In genomic region chr4:149650493-149651193, GRCm38 (mm10) we compare ENCODE assay signal across 8 mouse cellular contexts. TPM values are rescaled to one million over a fixed set of nuclear protein-coding genes. Genes with fewer than 3 reads are reported as not detected.
A peak's percentile ranks its signal among the peaks of the same experiment; 100 is the strongest.
DNase-seq lines count a peak whose midpoint lies in the region; ATAC-seq and TF ChIP-seq lines count a peak whose summit lies in the region.
"Had no signal": no experiment of that assay in that cellular context is flagged by ENCODE, and none has a peak within 500 bp of the region (broad histone marks: within the 10 kb centered on the region; RNA-seq: fewer than 3 reads in every experiment).

No protein-coding gene starts in this region.

- H3K27me3 ChIP-seq in forebrain, embryonic 14.5 days (replicated peaks; ENCODE audit: control insufficient read depth, insufficient read depth, low read length): no peaks in the 10 kb centered on the region
- no peaks in the 10 kb centered on the region for H3K27me3 ChIP-seq in hindbrain, embryonic 14.5 days (ENCODE audit: control insufficient read depth, insufficient read depth, low read length)
- no peaks in the 10 kb centered on the region for H3K27me3 ChIP-seq in midbrain, embryonic 11.5 days (ENCODE audit: control insufficient read depth, insufficient read depth, low read length)
- H3K27me3 ChIP-seq in spleen, adult 2 months (ENCODE audit: control insufficient read depth, insufficient read depth, low read length): no peaks in the 10 kb centered on the region
- H3K27me3 ChIP-seq: limb, embryonic 15.5 days had no signal

- TF ChIP-seq CTCF in left cerebral cortex, adult 2 months (IDR thresholded peaks at IDR 0.05): peak; percentile 92
- peak; percentile 66; the same call in 1 of the 2 replicates for TF ChIP-seq CTCF in spleen, adult 2 months (IDR thresholded peaks at IDR 0.05; ENCODE audit: extremely low read depth, insufficient read depth, insufficient read length, insufficient replicate concordance)

- H3K36me3 ChIP-seq in forebrain, embryonic 14.5 days (ENCODE audit: control insufficient read depth, insufficient read depth, low read length): peaks cover 80% of the 10 kb centered on the region
- H3K36me3 ChIP-seq in hindbrain, embryonic 14.5 days (replicated peaks; ENCODE audit: control insufficient read depth, insufficient read depth): peaks cover 99% of the 10 kb centered on the region
- peaks cover 17% of the 10 kb centered on the region for H3K36me3 ChIP-seq in midbrain, embryonic 11.5 days (ENCODE audit: control insufficient read depth, insufficient read depth, low read length)
- peaks cover 70% of the 10 kb centered on the region for H3K36me3 ChIP-seq in spleen, adult 2 months (ENCODE audit: control insufficient read depth, insufficient read depth, low read length)

- no peak for TF ChIP-seq POLR2A in spleen, adult 2 months (IDR thresholded peaks at IDR 0.05; ENCODE audit: low read depth, low read length)

- no peak for ATAC-seq in forebrain, embryonic 14.5 days
- ATAC-seq in hindbrain, embryonic 14.5 days (ENCODE audit: low FRiP score): peak; percentile 41; the same call in 1 of the 2 replicates
- ATAC-seq in midbrain, embryonic 11.5 days (ENCODE audit: low FRiP score): peak; percentile 31; the same call in 1 of the 2 replicates

- no peak overlapping the region for H3K4me2 ChIP-seq in forebrain, embryonic 14.5 days (ENCODE audit: low read length)
- no peak overlapping the region for H3K4me2 ChIP-seq in hindbrain, embryonic 14.5 days (replicated peaks)
- no peak overlapping the region for H3K4me2 ChIP-seq in midbrain, embryonic 11.5 days
- H3K4me2 ChIP-seq: limb, embryonic 15.5 days had no signal

- intact Hi-C loops in left cerebral cortex, adult 2 months (cut with DNase I): loop anchor here (1.0 kb wide), 1 partner anchor 60 kb away; no protein-coding TSS in a partner anchor

- H3K27ac ChIP-seq in forebrain, embryonic 14.5 days (ENCODE audit: low read depth, low read length): no peak overlapping the region
- no peak overlapping the region for H3K27ac ChIP-seq in hindbrain, embryonic 14.5 days
- peak overlapping the region; percentile 25; the same call in 1 of the 2 replicates for H3K27ac ChIP-seq in left cerebral cortex, adult 2 months
- no peak overlapping the region for H3K27ac ChIP-seq in midbrain, embryonic 11.5 days (ENCODE audit: low read depth, low read length)
- H3K27ac ChIP-seq in spleen, adult 2 months (ENCODE audit: insufficient read depth, low read length): no peak overlapping the region
- H3K27ac ChIP-seq: limb, embryonic 15.5 days had no signal

- H3K9me3 ChIP-seq in forebrain, embryonic 14.5 days (replicated peaks; ENCODE audit: control insufficient read depth, low read length): no peaks in the 10 kb centered on the region
- H3K9me3 ChIP-seq in hindbrain, embryonic 14.5 days (ENCODE audit: control insufficient read depth, low read length): no peaks in the 10 kb centered on the region
- no peaks in the 10 kb centered on the region for H3K9me3 ChIP-seq in midbrain, embryonic 11.5 days (ENCODE audit: control insufficient read depth, low read length)
- H3K9me3 ChIP-seq: limb, embryonic 15.5 days had no signal

- H3K4me1 ChIP-seq in forebrain, embryonic 14.5 days (ENCODE audit: control insufficient read depth, insufficient read depth, low read length): no peaks in the 10 kb centered on the region
- no peaks in the 10 kb centered on the region for H3K4me1 ChIP-seq in hindbrain, embryonic 14.5 days (replicated peaks; ENCODE audit: control insufficient read depth, insufficient read depth, low read length)
- no peaks in the 10 kb centered on the region for H3K4me1 ChIP-seq in midbrain, embryonic 11.5 days (ENCODE audit: control insufficient read depth, insufficient read depth, low read length)
- no peaks in the 10 kb centered on the region for H3K4me1 ChIP-seq in spleen, adult 2 months (ENCODE audit: control insufficient read depth, insufficient read depth, insufficient read length)

- no peak overlapping the region for H3K4me3 ChIP-seq in forebrain, embryonic 14.5 days (ENCODE audit: low read depth, low read length)
- H3K4me3 ChIP-seq in hindbrain, embryonic 14.5 days (replicated peaks; ENCODE audit: low read length): no peak overlapping the region
- H3K4me3 ChIP-seq in left cerebral cortex, adult 2 months: no peak overlapping the region
- H3K4me3 ChIP-seq in midbrain, embryonic 11.5 days (ENCODE audit: low read depth, low read length): no peak overlapping the region
- H3K4me3 ChIP-seq in spleen, adult 2 months (ENCODE audit: extremely low read depth, insufficient read depth, insufficient read length): no peak overlapping the region
- H3K4me3 ChIP-seq: limb, embryonic 15.5 days had no signal

- DNase-seq in NIH3T3 (ENCODE audit: low read depth): peak; percentile 64
- peak; percentile 85 for DNase-seq in brain, adult 2 months (ENCODE audit: low read depth, low spot score)
- DNase-seq in forebrain, embryonic 14.5 days (ENCODE audit: low spot score): peak; percentile 59
- DNase-seq in hindbrain, embryonic 14.5 days (ENCODE audit: low spot score): peak; percentile 68
- peak; percentile 67 to 76 for DNase-seq in left cerebral cortex, adult 2 months (ENCODE audit: extremely low spot score in 1 of 2, low spot score in 2 of 2)
- DNase-seq in midbrain, embryonic 11.5 days (ENCODE audit: low spot score, missing footprints): peak; percentile 92
- peak in 1 of 2 experiments; percentile 65 for DNase-seq in spleen, adult 2 months (ENCODE audit: low read depth in 1 of 2, low spot score in 2 of 2)

- 74% methylated on average over 24 of the region's 24 CpGs for WGBS in forebrain, embryonic 14.5 days
- WGBS in hindbrain, embryonic 14.5 days: 72% methylated on average over 24 of the region's 24 CpGs
- 76% methylated on average over 24 of the region's 24 CpGs for WGBS in midbrain, embryonic 11.5 days
- 68% methylated on average over 24 of the region's 24 CpGs for WGBS in spleen, adult 2 months

- no peak overlapping the region for H3K9ac ChIP-seq in forebrain, embryonic 14.5 days (ENCODE audit: low read length)
- no peak overlapping the region for H3K9ac ChIP-seq in hindbrain, embryonic 14.5 days
- H3K9ac ChIP-seq in midbrain, embryonic 11.5 days (ENCODE audit: low read length): no peak overlapping the region
- H3K9ac ChIP-seq: limb, embryonic 15.5 days had no signal

RNA-seq across cellular contexts. Expression of gene Pik3cd, which starts 51.7 kb away (rescaled TPM):
- polyA plus RNA-seq in forebrain, embryonic 14.5 days (2014; fragmentation: Nextera tagmentation; extraction: Ambion mirVana): 8.9 and 12.9 TPM in 2 replicates
- polyA plus RNA-seq in hindbrain, embryonic 14.5 days (2014; fragmentation: Nextera tagmentation; extraction: Ambion mirVana): 15.3 and 16.5 TPM in 2 replicates
- total RNA-seq in left cerebral cortex, adult 2 months (2021): 10 to 100 TPM; 24.6 to 25.4 TPM
- 7.8 and 8.7 TPM in 2 replicates for polyA plus RNA-seq in midbrain, embryonic 11.5 days (2014; fragmentation: Nextera tagmentation; extraction: Ambion mirVana)
- 104 and 124 TPM in 2 replicates for polyA plus RNA-seq in spleen, adult 2 months (2012; rRNA removed)
